Mouse (Mus musculus) thymus, postnatal 10 days (tissue): ENCODE results near the gene Ascl1.

Experiments
- DNase-seq, 2 experiments: peaks; one replicate each; pipeline ENCODE4 v3.0.0; 2021; ENCODE audit warnings: low spot score in 2 of 2

Ascl1 gene

GRCm38 (mm10) chr10:87493576-87493975 lies at the start of gene Ascl1:
Gene Ascl1, minus strand, starts transcription at chr10:87493660.
- DNase-seq, result no peak

- no peak for DNase-seq
These were observed 40.7 kb upstream of the Ascl1 start for GRCm38 (mm10) chr10:87534172-87534571.

- no peak for DNase-seq
These were observed 28.2 kb upstream of the Ascl1 start, which contains the start of gene Pah for GRCm38 (mm10) chr10:87521646-87522045. Gene Pah, plus strand, starts transcription at chr10:87521795.

GRCm38 (mm10) chr10:87520401-87521116 lies 27.1 kb upstream of the Ascl1 start:
- no peak for DNase-seq

- DNase-seq, result no peak
These were observed 25.1 kb upstream of the Ascl1 start for GRCm38 (mm10) chr10:87518585-87518984.

- DNase-seq, result no peak
These were observed 19.6 kb upstream of the Ascl1 start for GRCm38 (mm10) chr10:87513052-87513451.

GRCm38 (mm10) chr10:87508581-87508980 lies 15.1 kb upstream of the Ascl1 start:
- DNase-seq, result no peak

GRCm38 (mm10) chr10:87503946-87504345 lies 10.5 kb upstream of the Ascl1 start:
- DNase-seq, result peak in 1 of 2 experiments; percentile 37

GRCm38 (mm10) chr10:87502283-87502682 lies 8.8 kb upstream of the Ascl1 start:
- DNase-seq, result no peak

- no peak for DNase-seq
These were observed 8.2 kb upstream of the Ascl1 start for GRCm38 (mm10) chr10:87501659-87502042.

- DNase-seq, result no peak
These were observed 7.6 kb upstream of the Ascl1 start for GRCm38 (mm10) chr10:87500926-87501658.

GRCm38 (mm10) chr10:87497056-87497455 lies 3.6 kb upstream of the Ascl1 start:
- DNase-seq, result no peak

GRCm38 (mm10) chr10:87494596-87494995 lies 1.1 kb upstream of the Ascl1 start:
- DNase-seq, result no peak

GRCm38 (mm10) chr10:87494176-87494575 lies 716 bp upstream of the Ascl1 start:
- no peak for DNase-seq

- no peak for DNase-seq
These were observed 554 bp downstream of the Ascl1 start for GRCm38 (mm10) chr10:87492661-87493551.

- DNase-seq, result no peak
These were observed 1.2 kb downstream of the Ascl1 start for GRCm38 (mm10) chr10:87492332-87492660.

GRCm38 (mm10) chr10:87491485-87492040 lies 1.9 kb downstream of the Ascl1 start:
- DNase-seq, result no peak

- DNase-seq, result no peak
These were observed 3.1 kb downstream of the Ascl1 start for GRCm38 (mm10) chr10:87490328-87490727.

- no peak for DNase-seq
These were observed 4.0 kb downstream of the Ascl1 start for GRCm38 (mm10) chr10:87489246-87490009.

GRCm38 (mm10) chr10:87488429-87489145 lies 4.9 kb downstream of the Ascl1 start:
- DNase-seq, result no peak
